Mouse (Mus musculus) 3T3-L1 (cell line): ENCODE results near the gene Fbxo36.
A peak's percentile ranks its signal among the peaks of the same experiment; 100 is the strongest.

Source experiments
- DNase-seq: peaks from one replicate; pipeline ENCODE4 v3.0.0-alpha.2; 2015; ENCODE audit warnings: low read depth, low spot score

Gene Fbxo36

DNA sequence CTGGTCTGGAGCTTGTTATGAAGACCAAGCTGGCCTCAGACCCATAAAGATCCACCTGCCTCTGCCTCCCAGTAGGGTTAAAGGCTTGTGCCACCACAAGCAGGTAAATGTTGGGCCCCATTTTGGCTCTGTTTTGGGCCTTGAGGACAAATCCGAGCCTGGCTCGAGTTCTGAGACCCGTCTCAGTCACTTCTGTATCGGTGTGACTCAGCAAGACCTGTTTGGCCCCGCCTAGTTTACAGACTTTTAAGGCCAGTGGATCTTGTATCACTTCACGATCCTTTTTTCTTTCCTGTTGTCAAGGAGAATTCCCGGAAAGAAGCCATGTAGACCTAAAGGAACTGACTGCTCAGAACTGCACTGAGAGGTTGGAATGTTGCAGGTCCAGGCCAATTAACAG is 50.9 kb downstream of the Fbxo36 start:
- DNase-seq, result peak; percentile 31

DNA sequence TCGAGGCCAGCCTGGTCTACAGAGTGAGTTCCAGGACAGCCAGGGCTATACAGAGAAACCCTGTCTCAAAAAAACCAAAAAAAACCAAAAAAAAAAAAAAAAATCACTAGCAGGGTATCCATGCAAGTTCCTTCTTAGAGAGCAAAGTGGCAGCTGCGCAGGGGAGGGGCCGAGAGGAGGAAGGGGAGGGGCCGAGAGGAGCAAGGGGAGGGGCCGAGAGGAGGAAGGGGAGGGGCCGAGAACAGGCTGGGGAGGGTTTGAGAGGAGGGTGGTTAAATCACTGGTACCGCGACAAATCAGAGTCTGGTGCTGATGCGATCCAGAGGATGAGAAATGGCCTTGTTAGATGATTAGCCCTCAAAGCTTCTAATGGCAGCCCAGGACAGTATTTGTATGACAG is 52.1 kb downstream of the Fbxo36 start:
- DNase-seq, result no peak

DNA sequence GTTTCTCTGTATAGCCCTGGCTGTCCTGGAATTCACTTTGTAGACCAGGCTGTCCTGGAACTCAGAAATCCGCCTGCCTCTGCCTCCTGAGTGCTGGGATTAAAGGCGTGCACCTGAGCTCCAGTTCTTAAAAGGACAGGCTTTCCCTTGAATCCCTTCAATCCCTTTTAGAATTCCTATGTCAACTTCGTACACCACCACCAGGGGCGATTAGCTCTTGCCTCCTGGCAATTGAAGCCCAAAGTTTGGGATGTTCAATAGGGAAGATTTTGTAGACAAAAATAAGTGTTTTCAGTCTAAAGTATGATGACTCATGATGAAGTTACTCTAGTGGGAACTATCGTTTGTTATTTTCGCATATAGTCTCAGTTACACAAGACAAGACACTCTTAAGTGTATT is 57.7 kb downstream of the Fbxo36 start:
- no peak for DNase-seq

DNA sequence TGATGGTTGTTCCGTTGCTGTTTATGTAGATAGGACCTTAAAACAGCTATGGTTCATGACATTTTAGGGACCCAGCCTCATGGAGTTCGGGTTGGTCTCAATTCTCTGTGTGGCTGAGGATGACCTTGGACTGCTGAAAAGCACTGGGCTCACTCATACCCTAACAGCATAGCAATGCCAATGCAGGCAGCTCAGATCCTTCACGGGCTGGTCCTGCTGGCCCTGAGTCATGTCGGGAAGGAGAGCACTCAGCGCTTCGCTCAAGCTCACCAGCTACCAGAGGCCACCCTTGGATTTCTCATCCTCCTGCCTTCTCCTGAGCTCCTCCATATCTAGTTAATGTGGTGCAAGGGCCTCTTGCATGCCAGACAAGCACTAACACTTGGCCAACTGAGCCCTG is 59.5 kb downstream of the Fbxo36 start:
- no peak for DNase-seq

DNA sequence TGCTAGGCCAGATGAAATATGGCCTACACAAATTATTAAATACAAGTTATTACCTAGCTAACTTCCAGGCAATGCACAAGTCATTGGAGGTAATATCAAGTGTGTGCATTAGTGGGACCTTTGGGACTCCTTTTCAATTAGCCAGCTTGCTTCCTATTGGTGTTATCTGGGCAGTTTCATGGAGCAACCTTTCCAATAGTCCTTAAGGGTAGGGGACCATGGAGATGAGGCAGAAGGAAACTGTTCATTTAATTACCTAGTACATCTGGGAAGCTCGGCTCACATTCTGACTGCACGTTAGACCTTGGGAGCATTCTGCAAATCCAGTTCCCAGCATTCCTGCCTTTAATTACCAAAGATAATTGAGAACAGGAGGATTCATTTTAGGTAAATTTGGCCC is 64.8 kb downstream of the Fbxo36 start:
- DNase-seq, result no peak

DNA sequence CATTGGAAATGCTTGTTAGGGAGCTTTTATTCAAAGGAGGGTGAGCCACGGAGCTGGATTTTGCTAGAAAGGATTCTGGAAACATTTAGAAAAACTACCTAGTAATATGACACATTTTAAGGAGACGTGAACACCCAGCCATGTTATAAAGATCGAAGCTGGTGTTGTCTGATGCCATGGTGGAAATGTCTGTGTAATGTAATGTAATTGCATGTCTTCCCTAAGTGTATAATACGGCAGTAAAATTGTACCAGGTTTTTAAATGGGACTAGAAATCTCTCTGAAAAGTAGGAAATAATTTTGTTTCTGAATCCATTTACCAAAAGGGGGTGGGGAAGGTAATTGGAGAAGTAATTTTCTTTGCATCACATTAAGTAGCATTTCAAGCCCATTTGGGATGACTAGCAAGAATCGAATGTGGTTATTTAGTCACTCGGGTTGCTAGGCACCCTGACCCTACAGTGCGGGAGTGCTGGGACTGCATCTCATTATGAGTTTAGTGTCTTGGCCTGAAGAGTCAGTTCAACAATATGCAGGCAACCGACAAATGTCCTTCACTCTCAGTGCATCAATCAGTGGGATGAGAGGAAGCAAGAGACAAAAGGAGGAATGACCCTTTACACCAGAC is 70.7 kb downstream of the Fbxo36 start:
- DNase-seq, result no peak

DNA sequence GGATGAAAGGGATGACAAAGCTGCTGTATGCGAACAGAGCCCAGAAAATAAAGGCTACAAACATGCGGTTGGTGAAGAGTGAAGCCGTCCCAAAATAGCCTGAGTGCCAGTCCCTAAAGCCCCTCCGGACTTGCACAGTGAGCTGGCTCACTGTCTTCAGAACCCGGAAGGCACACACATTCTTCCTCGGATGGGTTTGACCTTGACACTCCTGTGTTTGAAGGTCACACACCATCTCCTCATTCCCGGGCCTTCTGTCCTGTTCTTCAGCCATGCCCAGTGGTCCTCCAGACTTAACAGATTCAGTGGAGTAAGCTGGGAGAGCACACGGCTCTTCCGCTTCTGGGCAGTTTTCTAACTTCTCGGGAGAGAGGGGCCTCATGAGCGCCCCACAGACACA is 72.9 kb downstream of the Fbxo36 start:
- no peak for DNase-seq

DNA sequence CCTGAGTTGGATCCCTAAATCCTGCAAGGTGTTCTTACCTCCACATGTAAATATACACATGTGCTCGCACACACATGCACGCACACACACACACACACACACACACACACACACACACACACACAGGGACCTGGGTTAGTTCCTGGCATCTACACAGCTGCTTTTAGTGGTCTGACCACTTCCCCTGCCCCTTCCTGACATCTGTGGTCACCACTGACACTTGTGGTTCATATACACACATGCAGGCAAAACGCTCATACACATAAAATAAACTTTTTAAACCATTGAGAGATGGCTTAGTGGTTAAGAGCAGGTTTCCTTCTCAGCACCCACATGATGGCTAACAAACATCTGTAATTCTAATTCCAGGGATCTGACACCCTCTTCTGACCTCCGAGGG is 75.4 kb downstream of the Fbxo36 start:
- peak; percentile 32 for DNase-seq

DNA sequence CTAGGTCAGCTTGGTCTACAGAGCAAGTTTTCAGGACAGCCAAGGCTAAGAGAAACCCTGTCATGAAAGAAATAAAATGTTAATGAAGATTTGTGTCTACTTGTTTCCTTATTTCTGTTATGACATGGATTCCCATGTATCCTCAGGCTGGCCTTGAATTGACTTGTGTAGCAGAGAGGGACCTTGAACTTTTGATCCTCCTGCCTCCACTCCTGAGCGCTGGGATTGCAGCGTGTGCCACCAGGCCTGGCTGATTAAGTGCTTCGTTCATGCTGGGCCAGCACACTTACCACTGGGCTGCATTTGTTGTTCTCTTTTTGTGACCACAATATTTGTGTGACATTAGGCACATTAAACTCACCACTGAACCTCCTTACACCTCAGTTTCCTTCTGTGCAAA is 79.2 kb downstream of the Fbxo36 start:
- no peak for DNase-seq

DNA sequence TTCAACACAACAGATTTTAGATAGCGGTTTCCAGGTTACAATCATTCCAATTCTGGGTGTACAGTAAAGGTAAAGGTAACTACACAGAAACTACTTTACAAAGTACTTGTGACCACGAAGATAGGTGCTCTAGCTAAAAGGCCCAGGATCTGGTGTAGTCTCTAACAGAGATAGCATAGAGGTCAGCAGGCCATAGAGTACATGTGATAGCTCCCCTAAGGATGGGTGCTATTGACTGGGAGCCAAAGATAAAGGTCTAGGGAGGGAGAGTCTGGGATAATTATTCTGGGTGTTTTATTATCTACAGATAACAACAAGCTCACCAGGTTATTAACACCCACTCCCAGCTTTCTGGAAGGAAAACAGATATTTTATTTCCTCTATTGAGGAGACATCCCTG is 83.8 kb downstream of the Fbxo36 start:
- DNase-seq, result no peak

DNA sequence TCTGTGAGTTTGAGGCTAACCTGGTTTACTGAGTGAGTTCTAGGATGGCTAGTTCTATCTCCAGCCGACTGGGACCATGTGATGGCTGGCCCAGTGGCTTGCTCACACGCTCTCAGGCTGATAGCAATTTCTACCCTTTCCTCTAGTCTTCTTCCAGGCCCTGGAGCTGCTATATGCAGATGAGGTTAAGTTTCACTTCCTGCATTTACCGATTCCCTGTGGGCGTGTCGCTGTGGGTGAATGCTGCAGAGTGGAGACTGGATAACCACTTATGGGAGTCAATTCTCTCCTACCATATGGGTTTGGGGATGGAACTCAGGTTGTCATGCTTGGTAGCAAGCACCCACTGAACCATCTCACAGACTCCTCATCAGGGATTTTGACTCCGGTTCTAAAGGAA is 84.5 kb downstream of the Fbxo36 start:
- peak; percentile 9 for DNase-seq

DNA sequence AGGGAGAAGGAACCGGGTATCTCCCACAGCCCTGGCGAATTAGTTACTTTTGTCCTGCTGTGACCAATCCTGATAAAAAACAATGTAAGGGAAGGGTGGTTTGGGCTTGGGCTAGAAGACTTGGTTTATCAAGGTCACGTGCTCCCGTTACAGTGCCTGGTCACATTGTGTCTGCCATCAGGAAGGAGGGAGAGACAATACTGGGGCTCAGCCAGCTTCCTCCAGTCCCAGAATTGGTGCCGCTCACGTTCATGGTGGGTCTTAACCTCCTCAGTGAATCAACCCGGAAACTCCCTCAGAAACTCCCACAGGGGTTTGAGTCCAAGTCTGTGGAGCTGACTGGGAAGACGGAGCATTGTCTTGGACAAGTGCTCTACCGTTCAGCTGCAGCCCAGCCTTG is 86.0 kb downstream of the Fbxo36 start:
- DNase-seq, result no peak

DNA sequence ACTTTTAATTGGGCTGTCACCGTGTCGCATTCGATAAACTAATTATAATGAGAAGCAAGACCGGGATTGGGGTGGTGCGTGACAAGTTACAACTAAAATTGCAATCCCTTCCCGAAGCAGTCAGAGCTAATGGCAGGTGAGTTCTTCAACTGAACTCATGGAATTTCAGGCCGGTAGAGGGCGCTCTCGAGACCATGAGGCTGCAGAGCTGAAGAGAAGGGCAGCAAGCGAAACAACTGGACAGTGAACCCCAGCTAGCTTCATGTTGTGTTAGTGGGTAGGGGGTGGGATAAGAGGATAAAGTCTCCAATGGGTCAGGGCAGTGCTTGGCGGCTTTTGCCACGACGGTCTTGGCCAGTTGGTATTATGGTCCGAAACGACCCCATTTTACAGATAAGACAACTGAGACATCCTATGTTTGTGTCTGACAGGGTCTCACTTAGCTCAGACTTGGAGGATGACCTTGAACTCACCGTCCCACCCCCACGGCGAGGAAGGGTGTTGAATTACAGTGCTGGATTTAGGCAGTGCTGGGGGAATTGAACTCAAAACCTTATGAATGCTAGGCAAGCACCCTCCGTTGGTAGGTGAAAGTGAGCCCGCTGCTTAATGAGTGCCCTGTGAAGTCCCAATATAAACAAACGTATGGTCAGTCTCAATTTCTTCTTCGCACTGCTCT is 94.0 kb downstream of the Fbxo36 start:
- peak; percentile 56 for DNase-seq

DNA sequence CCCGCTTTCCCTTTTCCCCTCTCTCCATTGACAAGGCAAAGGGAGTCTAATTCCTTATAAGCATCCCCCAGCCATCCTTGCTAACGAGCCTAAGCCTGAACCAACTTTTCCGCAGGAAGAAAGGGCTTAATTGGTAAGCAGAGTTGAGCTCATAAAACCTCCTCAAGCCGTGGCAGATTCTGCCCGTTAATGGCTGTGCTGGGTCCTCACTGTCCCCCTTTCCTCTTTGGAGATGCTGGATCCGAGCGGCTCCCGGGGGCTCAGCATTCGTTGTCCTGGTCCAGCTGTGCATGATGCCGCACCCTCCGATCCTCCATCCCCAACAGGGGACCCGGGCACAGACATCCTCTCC is 94.5 kb downstream of the Fbxo36 start:
- no peak for DNase-seq

DNA sequence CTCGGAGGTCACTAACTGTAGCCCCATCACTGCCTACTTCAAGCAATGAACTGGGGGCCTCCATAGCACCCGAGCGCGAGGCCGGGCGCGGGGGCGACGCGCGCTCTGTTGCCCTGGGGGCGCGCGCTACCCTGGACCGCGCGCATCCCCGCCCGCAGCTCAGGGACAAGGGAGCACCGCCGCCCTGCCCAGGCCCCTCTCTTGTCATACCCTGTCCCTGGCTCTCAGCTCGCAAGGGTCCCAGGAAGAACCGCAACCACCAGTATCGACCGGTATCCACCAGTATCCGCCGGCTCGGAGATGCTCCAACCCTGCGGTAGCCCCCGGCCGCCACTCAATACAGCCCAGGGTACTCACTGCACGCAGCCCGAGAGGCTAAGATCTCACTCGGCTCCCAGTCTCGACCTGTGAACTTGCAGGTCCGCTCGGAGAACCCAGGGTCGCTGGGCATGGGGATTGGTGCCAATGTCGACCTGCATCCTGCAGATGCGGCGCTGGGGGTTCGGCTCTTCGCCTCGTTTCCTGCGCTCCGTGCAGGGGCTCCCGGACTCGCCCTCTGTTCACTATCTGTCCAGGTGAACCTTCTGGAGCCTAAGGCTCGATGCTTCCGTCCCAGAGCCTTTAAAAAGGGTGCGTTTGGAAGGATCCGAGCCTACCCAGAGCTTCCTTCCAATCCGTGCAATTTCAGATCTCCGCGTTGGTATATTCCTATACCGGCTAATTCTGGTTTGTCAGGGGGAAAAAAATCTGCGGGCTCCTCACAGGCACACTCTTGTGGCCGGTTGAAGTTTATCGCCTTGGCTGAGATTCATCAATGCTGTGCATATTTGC is 95.1 kb downstream of the Fbxo36 start, which contains the start of gene Slc16a14:
Gene Slc16a14, minus strand, starts transcription at position 632 of the 831 bp plus-strand sequence.
- peak; percentile 43 for DNase-seq

DNA sequence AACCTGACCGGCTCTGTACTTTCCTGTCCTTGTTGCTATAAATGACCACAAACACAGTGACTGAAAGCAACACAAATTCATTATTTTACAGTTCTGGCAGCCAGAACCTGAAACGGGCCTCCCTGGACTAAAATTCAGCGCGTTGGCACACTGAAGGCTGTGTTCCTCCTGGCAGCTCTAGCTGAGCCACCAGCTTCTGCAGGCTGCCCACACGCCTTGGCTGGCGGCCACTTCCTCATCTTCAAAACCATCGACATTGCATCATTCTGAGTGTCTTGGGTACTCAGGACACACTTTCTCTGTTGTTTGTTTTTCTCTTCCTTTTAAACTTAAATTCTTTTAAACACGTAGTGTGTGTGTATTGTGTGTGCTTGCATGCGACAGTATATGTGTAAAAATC is 96.0 kb downstream of the Fbxo36 start:
- DNase-seq, result peak; percentile 72

DNA sequence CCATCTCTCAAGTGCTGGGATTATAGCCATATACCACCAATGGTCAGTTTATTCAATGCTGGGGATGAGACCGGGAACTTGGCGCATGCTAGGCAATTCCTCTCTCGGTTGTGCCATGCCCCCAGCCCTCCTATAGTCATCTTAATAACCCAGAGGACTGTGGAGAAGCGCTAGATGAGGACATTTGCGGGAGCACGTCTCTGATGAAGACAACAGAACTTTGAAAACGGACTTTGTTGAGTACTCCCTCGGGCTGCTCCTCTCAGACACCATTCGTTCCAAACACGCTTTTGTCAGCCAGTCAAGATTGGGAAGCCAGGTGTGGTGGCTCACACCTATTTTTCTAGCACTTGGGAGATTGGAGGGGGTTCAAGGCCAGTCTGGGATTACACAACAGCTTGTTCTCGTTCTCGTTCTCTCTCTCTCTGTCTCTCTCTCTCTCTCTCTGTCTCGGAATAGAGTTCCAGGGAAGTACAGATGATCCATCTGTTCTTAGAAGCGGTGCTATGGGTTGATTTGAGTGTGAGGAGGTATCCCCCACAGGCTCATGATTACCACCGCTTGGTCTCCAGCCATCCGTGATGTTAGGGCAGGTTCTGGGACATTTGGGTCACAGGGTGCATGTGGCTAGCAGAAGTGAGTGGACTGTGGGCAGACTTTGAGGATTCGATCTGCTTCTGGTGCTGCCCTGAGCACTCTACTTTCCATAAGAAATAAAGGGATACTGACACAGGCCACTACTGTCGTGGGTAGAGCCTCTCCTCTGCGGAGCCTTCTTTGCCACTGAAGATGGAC is 97.3 kb downstream of the Fbxo36 start:
- DNase-seq, result no peak

DNA sequence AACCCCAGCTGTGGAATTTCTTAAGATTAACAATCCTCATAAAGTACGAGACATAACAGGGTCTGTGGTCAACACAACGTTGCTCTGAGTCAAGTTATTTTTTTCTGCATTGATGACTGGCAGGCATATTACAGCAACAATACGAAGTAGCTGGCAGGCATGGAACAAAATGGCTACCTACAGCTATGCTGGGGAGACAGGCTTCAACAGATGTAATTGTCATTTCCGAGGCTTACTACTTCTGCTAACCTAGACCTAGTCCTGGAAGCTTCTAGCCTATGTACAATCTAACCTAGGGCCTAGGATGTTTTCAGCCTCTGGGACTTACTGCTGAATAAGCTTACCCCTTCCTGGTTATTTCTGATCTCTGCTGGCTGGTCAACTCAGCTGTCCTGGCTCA is 99.8 kb downstream of the Fbxo36 start:
- DNase-seq, result peak; percentile 28

DNA sequence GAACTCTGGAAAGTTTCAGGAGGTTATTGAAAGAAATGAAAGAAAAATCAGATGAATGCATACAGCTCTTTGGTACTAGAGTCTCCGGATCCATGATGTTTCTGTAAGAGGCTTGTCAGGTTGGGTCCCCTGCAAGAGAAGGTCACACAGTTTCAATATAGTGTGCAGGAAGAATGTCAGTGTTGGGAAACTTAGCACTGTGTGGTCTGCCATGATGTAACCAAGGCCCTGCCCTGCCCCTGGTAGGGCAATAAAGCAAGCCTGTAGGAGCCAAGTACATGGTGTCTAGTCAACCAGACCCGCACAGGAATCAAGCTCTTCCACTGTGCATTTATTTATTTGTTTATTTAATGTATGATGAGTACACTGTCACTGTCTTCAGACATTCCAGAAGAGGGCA is 100.7 kb downstream of the Fbxo36 start:
- DNase-seq, result no peak

DNA sequence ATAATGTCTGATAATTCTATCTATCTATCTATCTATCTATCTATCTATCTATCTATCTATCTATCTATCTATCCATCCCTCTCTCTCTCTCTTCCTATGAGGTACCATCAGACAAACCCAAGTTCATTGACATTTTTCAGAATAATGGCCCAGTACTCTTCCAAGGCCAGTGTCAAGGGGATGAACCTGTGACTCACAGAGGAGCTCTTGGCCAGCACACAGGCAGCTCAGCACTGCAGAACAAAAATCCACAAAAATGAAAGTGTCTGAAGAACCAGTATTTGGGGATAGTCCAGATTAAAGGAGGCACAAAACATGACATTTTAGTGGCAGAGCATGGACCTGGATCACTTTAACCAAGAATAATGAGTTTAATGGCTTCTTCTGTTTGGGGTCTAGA is 103.0 kb downstream of the Fbxo36 start:
- peak; percentile 32 for DNase-seq

DNA sequence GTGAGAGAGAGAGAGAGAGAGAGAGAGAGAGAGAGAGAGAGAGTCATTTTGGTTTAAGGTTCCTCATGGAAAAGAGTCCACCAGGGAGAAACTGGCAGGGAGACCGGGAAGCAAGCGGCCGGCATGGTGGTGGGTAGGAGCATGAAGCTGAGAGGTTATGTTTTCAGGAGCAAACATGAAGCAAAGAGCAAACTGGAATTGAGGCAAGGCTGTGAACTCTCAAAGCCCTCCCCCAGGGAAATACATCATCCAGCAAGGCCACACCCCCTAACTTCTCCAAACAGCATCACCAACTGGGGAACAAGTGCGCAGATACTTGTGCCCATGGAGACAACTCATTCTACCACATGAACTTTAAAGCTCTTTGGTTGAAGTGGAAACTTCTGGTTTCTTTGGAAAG is 103.9 kb downstream of the Fbxo36 start:
- no peak for DNase-seq

DNA sequence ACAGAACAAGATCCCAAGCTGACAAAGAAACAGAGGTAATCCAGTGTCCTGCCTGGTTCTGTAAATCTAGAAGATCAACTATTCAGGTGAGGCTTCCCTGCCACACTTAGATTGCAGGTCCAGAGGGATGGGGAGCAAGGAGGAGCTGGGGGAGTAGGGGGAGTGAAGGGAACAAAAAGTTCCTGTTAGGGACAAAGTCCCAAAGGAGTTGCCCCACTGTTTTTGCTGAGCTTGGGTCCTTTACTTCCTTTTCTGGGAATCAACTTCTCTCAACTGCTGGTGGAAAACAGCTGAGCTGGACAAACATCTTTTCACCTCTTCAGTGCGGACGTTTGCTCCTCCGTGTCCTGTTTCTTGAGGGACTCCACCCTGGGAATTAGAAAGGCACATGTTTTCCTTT is 106.3 kb downstream of the Fbxo36 start:
- DNase-seq, result no peak
